Mouse (Mus musculus) cortical plate, adult 2 months (tissue): Measurements from ENCODE around the gene Ccm2l.

ENCODE experiments used
- CTCF ChIP-seq: fragments of 200-500 bp; IDR thresholded peaks from 2 replicates; pipeline ENCODE4 v1.5.1; 2011; ENCODE audit warnings: mild to moderate bottlenecking, control low read depth, low read length; ENCODE audit not compliant: insufficient read depth; ENCODE audit errors: extremely low read depth
- POLR2A ChIP-seq: fragments of 200-500 bp; IDR thresholded peaks from 2 replicates; pipeline ENCODE4 v1.6.1; 2011; ENCODE audit warnings: mild to moderate bottlenecking, low read length, control low read depth; ENCODE audit not compliant: insufficient read depth; ENCODE audit errors: extremely low read depth

DNA sequence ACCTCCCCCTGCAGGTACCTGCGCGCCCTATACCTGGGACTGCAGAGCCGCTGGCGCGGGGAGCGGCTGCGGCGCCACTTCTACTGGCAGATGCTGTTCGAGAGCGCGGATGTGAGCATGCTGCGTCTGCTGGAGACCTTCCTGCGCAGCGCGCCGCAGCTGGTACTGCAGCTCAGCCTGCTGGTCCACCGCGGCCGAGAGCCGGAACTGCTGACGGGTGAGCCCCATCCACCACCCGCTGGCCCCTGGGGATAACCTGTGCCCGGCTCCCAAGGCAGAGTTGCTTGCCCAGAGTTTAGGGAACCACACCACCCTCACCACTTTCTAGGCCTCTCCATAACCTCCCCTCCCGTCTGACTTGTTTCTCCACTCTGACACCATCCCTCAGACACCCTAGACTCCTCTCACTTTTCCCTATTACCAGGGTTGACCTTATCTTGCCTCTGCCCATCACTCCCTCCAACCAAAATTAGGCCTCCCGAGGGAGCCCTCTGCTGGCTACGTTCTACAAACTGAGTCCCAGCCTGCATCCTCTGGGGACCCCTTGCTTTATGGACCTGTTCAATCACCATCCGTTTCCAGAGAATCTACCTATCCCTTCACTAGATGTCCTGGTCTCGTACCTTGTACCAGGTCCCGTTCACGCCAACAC lies 12.9 kb upstream of the Ccm2l start:
- TF ChIP-seq CTCF (no peak), POLR2A (no peak)
